Mouse (Mus musculus) monocyte, adult 2 months (primary cell): ENCODE measurements around the gene Zranb1.
A peak's percentile ranks its signal among the peaks of the same experiment; 100 is the strongest.

Experiments
- DNase-seq, 2 experiments: peaks; one replicate each; pipeline ENCODE4 v3.0.0; 2022; ENCODE audit warnings: low spot score in 2 of 2, low read depth in 1 of 2

Gene Zranb1

GRCm38 (mm10) chr7:132930850-132931559, at the start of gene Zranb1:
Gene Zranb1, plus strand, starts transcription at chr7:132931142.
- peak; percentile 94 to 96 for DNase-seq

GRCm38 (mm10) chr7:132882343-132882742, 48.6 kb upstream of the Zranb1 start:
- DNase-seq, result no peak

GRCm38 (mm10) chr7:132884031-132884430, 46.9 kb upstream of the Zranb1 start:
- DNase-seq, result no peak

GRCm38 (mm10) chr7:132887019-132887804, 43.7 kb upstream of the Zranb1 start:
- no peak for DNase-seq

GRCm38 (mm10) chr7:132888052-132888451, 42.9 kb upstream of the Zranb1 start:
- no peak for DNase-seq

GRCm38 (mm10) chr7:132888518-132889249, 42.3 kb upstream of the Zranb1 start:
- no peak for DNase-seq

GRCm38 (mm10) chr7:132889691-132890090, 41.3 kb upstream of the Zranb1 start:
- DNase-seq, result no peak

- DNase-seq, result no peak
These were observed 40.7 kb upstream of the Zranb1 start for GRCm38 (mm10) chr7:132890201-132890600.

GRCm38 (mm10) chr7:132891561-132892310, 39.2 kb upstream of the Zranb1 start:
- no peak for DNase-seq

GRCm38 (mm10) chr7:132892311-132892661, 38.7 kb upstream of the Zranb1 start:
- no peak for DNase-seq

GRCm38 (mm10) chr7:132892806-132893205, 38.1 kb upstream of the Zranb1 start:
- DNase-seq, result no peak

GRCm38 (mm10) chr7:132893336-132893735, 37.6 kb upstream of the Zranb1 start:
- no peak for DNase-seq

- DNase-seq, result no peak
These were observed 35.9 kb upstream of the Zranb1 start for GRCm38 (mm10) chr7:132894841-132895555.

GRCm38 (mm10) chr7:132896206-132896815, 34.6 kb upstream of the Zranb1 start:
- no peak for DNase-seq

GRCm38 (mm10) chr7:132897258-132897657, 33.7 kb upstream of the Zranb1 start:
- DNase-seq, result no peak

- peak in 1 of 2 experiments; percentile 5 for DNase-seq
These were observed 32.7 kb upstream of the Zranb1 start for GRCm38 (mm10) chr7:132898234-132898633.

- DNase-seq, result no peak
These were observed 30.0 kb upstream of the Zranb1 start for GRCm38 (mm10) chr7:132900826-132901531.

GRCm38 (mm10) chr7:132903796-132904195, 27.1 kb upstream of the Zranb1 start:
- DNase-seq, result no peak

- no peak for DNase-seq
These were observed 9.0 kb upstream of the Zranb1 start for GRCm38 (mm10) chr7:132921971-132922370.
